ENCODE assay signal across 8 mouse cellular contexts in genomic region chr9:107612191-107612944, GRCm38 (mm10). TPM values are rescaled to one million over a fixed set of nuclear protein-coding genes. Genes with fewer than 3 reads are reported as not detected.
DNase-seq lines count a peak whose midpoint lies in the region; ATAC-seq lines count a peak whose summit lies in the region.

No protein-coding gene starts in this region.

- WGBS in hindbrain, embryonic 15.5 days: 2% methylated on average over 34 of the region's 48 CpGs
- 1% methylated on average over 36 of the region's 48 CpGs for WGBS in macrophage (ENCODE audit: missing documents)

- peak; percentile 93 for DNase-seq in R1 (ENCODE audit: low read depth, low spot score)
- peak; percentile 100 for DNase-seq in cerebellum, postnatal 25 days
- DNase-seq in frontal cortex, postnatal 25 days (ENCODE audit: low spot score in 2 of 2): peak; percentile 94 to 99
- peak; percentile 99 to 100 for DNase-seq in left cerebral cortex, adult 18-20 months (ENCODE audit: low spot score in 2 of 2)
- DNase-seq in right cerebral cortex, adult 18-20 months: peak; percentile 99
- peak; percentile 98 for DNase-seq in urinary bladder, postnatal 10 days (ENCODE audit: low spot score)

- H3K4me2 ChIP-seq in hindbrain, embryonic 15.5 days: peak overlapping the region; percentile 66

- peak overlapping the region; percentile 32 for H3K4me3 ChIP-seq in hindbrain, embryonic 15.5 days
- H3K4me3 ChIP-seq in macrophage (ENCODE audit: inconsistent target): peak overlapping the region; percentile 20; the same call in 1 of the 2 replicates

- peaks cover 28% of the 10 kb centered on the region for H3K36me3 ChIP-seq in hindbrain, embryonic 15.5 days
- H3K36me3 ChIP-seq in macrophage (ENCODE audit: inconsistent target): peaks cover 27% of the 10 kb centered on the region

- peak overlapping the region; percentile 94 for H3K27ac ChIP-seq in hindbrain, embryonic 15.5 days (replicated peaks)
- H3K27ac ChIP-seq in macrophage: peak overlapping the region; percentile 92

- no peaks in the 10 kb centered on the region for H3K9me3 ChIP-seq in hindbrain, embryonic 15.5 days

- peaks cover 5% of the 10 kb centered on the region; the same call in 1 of the 2 replicates for H3K79me2 ChIP-seq in macrophage (ENCODE audit: inconsistent target)

- H3K9ac ChIP-seq in hindbrain, embryonic 15.5 days: peak overlapping the region; percentile 54

- peaks cover 27% of the 10 kb centered on the region for H3K4me1 ChIP-seq in hindbrain, embryonic 15.5 days (replicated peaks)

- peak; percentile 95 for ATAC-seq in hindbrain, embryonic 15.5 days (ENCODE audit: low FRiP score, low read depth)

- H3K27me3 ChIP-seq in hindbrain, embryonic 15.5 days: no peaks in the 10 kb centered on the region

RNA-seq across cellular contexts. Expression of gene Sema3b, which starts 3.3 kb away (rescaled TPM):
- polyA plus RNA-seq in hindbrain, embryonic 15.5 days (2015; fragmentation: Nextera tagmentation; extraction: Ambion mirVana): 4.6 and 5.1 TPM in 2 replicates
- total RNA-seq in left cerebral cortex, adult 18-20 months (2021): 1 to 10 TPM; 3.5 to 4.5 TPM
- 1 to 10 TPM in 3 of 26 experiments, under 1 TPM in 14, not detected in 9; 0.17 to 2.2 (median 0.60) TPM for total RNA-seq in macrophage (2018; cell fraction: chromatin; rRNA removed)
- total RNA-seq in macrophage (2018; cell fraction: cytosol; rRNA removed): under 1 TPM in 3 of 26 experiments, not detected in 23; 0.03 to 0.14 (median 0.06) TPM
- 1 to 10 TPM in 1 of 26 experiments, under 1 TPM in 4, not detected in 21; 0.11 to 1.0 (median 0.30) TPM for total RNA-seq in macrophage (2018; cell fraction: nucleus; rRNA removed)
- polyA plus RNA-seq in macrophage (2018): not detected in 3 replicates

RNA-seq across cellular contexts. Expression of gene Gnai2, which starts 22.8 kb away (rescaled TPM):
- 332 and 343 TPM in 2 replicates for polyA plus RNA-seq in hindbrain, embryonic 15.5 days (2015; fragmentation: Nextera tagmentation; extraction: Ambion mirVana)
- 100 to 1,000 TPM; 222 to 239 TPM for total RNA-seq in left cerebral cortex, adult 18-20 months (2021)
- 100 to 1,000 TPM in 23 of 26 experiments, 10 to 100 TPM in 3; 71.0 to 453 (median 221) TPM for total RNA-seq in macrophage (2018; cell fraction: chromatin; rRNA removed)
- total RNA-seq in macrophage (2018; cell fraction: cytosol; rRNA removed): 100 to 1,000 TPM; 541 to 697 (median 633) TPM
- 100 to 1,000 TPM; 118 to 431 (median 271) TPM for total RNA-seq in macrophage (2018; cell fraction: nucleus; rRNA removed)
- 624 to 802 TPM (median 682 TPM) in 3 replicates for polyA plus RNA-seq in macrophage (2018)

RNA-seq across cellular contexts. Expression of gene Ifrd2, which starts 24.9 kb away (rescaled TPM):
- 16.3 and 17.3 TPM in 2 replicates for polyA plus RNA-seq in hindbrain, embryonic 15.5 days (2015; fragmentation: Nextera tagmentation; extraction: Ambion mirVana)
- total RNA-seq in left cerebral cortex, adult 18-20 months (2021): 10 to 100 TPM; 11.3 to 11.9 TPM
- total RNA-seq in macrophage (2018; cell fraction: chromatin; rRNA removed): 10 to 100 TPM in 7 of 26 experiments, 1 to 10 TPM in 19; 2.6 to 17.1 (median 7.9) TPM
- 10 to 100 TPM in 1 of 26 experiments, 1 to 10 TPM in 25; 3.3 to 10.4 (median 6.3) TPM for total RNA-seq in macrophage (2018; cell fraction: cytosol; rRNA removed)
- 10 to 100 TPM in 6 of 26 experiments, 1 to 10 TPM in 20; 2.1 to 27.4 (median 5.2) TPM for total RNA-seq in macrophage (2018; cell fraction: nucleus; rRNA removed)
- polyA plus RNA-seq in macrophage (2018): 4.4 to 25.0 TPM (median 10.0 TPM) in 3 replicates

RNA-seq across cellular contexts. Expression of gene Hyal3, which starts 31.8 kb away (rescaled TPM):
- 1.8 and 2.2 TPM in 2 replicates for polyA plus RNA-seq in hindbrain, embryonic 15.5 days (2015; fragmentation: Nextera tagmentation; extraction: Ambion mirVana)
- 1 to 10 TPM; 1.6 TPM for total RNA-seq in left cerebral cortex, adult 18-20 months (2021)
- 1 to 10 TPM in 19 of 26 experiments, under 1 TPM in 5, not detected in 2; 0.54 to 4.1 (median 1.3) TPM for total RNA-seq in macrophage (2018; cell fraction: chromatin; rRNA removed)
- total RNA-seq in macrophage (2018; cell fraction: cytosol; rRNA removed): under 1 TPM; 0.11 to 0.51 (median 0.28) TPM
- 1 to 10 TPM in 12 of 26 experiments, under 1 TPM in 11, not detected in 3; 0.40 to 3.3 (median 1.1) TPM for total RNA-seq in macrophage (2018; cell fraction: nucleus; rRNA removed)
- 0.38 to 0.51 TPM (median 0.43 TPM) in 3 replicates for polyA plus RNA-seq in macrophage (2018)

RNA-seq across cellular contexts. Expression of gene Naa80, which starts 33.7 kb away (rescaled TPM):
- polyA plus RNA-seq in hindbrain, embryonic 15.5 days (2015; fragmentation: Nextera tagmentation; extraction: Ambion mirVana): 17.6 and 19.5 TPM in 2 replicates
- 10 to 100 TPM; 10.1 to 13.4 TPM for total RNA-seq in left cerebral cortex, adult 18-20 months (2021)
- 10 to 100 TPM in 25 of 26 experiments, 1 to 10 TPM in 1; 9.2 to 46.3 (median 20.9) TPM for total RNA-seq in macrophage (2018; cell fraction: chromatin; rRNA removed)
- total RNA-seq in macrophage (2018; cell fraction: cytosol; rRNA removed): 10 to 100 TPM; 17.3 to 37.1 (median 24.8) TPM
- total RNA-seq in macrophage (2018; cell fraction: nucleus; rRNA removed): 10 to 100 TPM; 10.5 to 68.2 (median 44.0) TPM
- 25.1 to 39.9 TPM (median 29.7 TPM) in 3 replicates for polyA plus RNA-seq in macrophage (2018)

Comparison
In these comparisons a context has a peak if more than half of its experiments do, and no peak if none do; other contexts are left out.
1. Peak in every context shown above with its lines: DNase-seq, ATAC-seq, H3K4me3 ChIP-seq and H3K27ac ChIP-seq.